Mouse (Mus musculus) forebrain, embryonic 11.5 days (tissue): ENCODE results near the gene Dpf1. TPM values are rescaled to one million over a fixed set of nuclear protein-coding genes. Genes with fewer than 3 reads are reported as not detected.

Experiments
- ATAC-seq: fragments of 200-750 bp; cut with Nextera tagmentation; replicated peaks from 2 replicates; pipeline ENCODE4 v1.8.0; 2017; ENCODE audit warnings: moderate TSS enrichment; ENCODE audit not compliant: low FRiP score
- DNase-seq: peaks from one replicate; pipeline ENCODE4 v3.0.0-alpha.2; 2017; ENCODE audit warnings: low spot score
- H3K27ac ChIP-seq: fragments of 300-500 bp; sonication (generic); 2 replicates; pipeline ENCODE4 v1.5.1; 2014; ENCODE audit warnings: low read depth, low read length
- H3K27me3 ChIP-seq: fragments of 300-500 bp; sonication (generic); 2 replicates; pipeline ENCODE4 v1.6.1; 2014; ENCODE audit warnings: mild to moderate bottlenecking, low read length, mixed read lengths; ENCODE audit not compliant: control insufficient read depth, insufficient read depth
- H3K36me3 ChIP-seq: fragments of 300-500 bp; sonication (generic); 2 replicates; pipeline ENCODE4 v1.6.1; 2014; ENCODE audit warnings: mild to moderate bottlenecking, low read length, moderate library complexity, mixed read lengths; ENCODE audit not compliant: control insufficient read depth, insufficient read depth
- H3K4me1 ChIP-seq: fragments of 300-500 bp; sonication (generic); replicated peaks from 2 replicates; pipeline ENCODE4 v1.6.1; 2014; ENCODE audit warnings: low read length, mixed read lengths; ENCODE audit not compliant: control insufficient read depth, insufficient read depth
- H3K4me2 ChIP-seq: fragments of 300-500 bp; sonication (generic); 2 replicates; pipeline ENCODE4 v1.6.1; 2014; ENCODE audit warnings: low read depth, mild to moderate bottlenecking, low read length, moderate library complexity, mixed read lengths; ENCODE audit not compliant: severe bottlenecking
- H3K4me3 ChIP-seq: fragments of 300-500 bp; sonication (generic); 2 replicates; pipeline ENCODE4 v1.5.1; 2014; ENCODE audit warnings: low read depth, low read length
- H3K9ac ChIP-seq: fragments of 300-500 bp; sonication (generic); 2 replicates; pipeline ENCODE4 v1.6.1; 2014; ENCODE audit warnings: low read length
- H3K9me3 ChIP-seq: fragments of 300-500 bp; sonication (generic); 2 replicates; pipeline ENCODE4 v1.6.1; 2016; ENCODE audit warnings: low read length, mixed read lengths; ENCODE audit not compliant: control insufficient read depth
- WGBS: fragments of 180-500 bp; shearing (Covaris S2); extraction: QIAGEN DNeasy Blood & Tissue Kit; methylation state at CpG from one replicate; pipeline ENCODE4 v1.1.7; 2014; 5-methylcytosine and 5-hydroxymethylcytosine counted together
- polyA plus RNA-seq: library from polyadenylated mRNA; unstranded; fragments of >200 nt; fragmentation: Nextera tagmentation; extraction: Ambion mirVana; gene quantifications from 2 replicates; pipeline ENCODE4 v1.2.1, GENCODE M21; 2014

Dpf1 gene
- polyA plus RNA-seq, result 76.0 and 88.3 TPM in 2 replicates

DNA sequence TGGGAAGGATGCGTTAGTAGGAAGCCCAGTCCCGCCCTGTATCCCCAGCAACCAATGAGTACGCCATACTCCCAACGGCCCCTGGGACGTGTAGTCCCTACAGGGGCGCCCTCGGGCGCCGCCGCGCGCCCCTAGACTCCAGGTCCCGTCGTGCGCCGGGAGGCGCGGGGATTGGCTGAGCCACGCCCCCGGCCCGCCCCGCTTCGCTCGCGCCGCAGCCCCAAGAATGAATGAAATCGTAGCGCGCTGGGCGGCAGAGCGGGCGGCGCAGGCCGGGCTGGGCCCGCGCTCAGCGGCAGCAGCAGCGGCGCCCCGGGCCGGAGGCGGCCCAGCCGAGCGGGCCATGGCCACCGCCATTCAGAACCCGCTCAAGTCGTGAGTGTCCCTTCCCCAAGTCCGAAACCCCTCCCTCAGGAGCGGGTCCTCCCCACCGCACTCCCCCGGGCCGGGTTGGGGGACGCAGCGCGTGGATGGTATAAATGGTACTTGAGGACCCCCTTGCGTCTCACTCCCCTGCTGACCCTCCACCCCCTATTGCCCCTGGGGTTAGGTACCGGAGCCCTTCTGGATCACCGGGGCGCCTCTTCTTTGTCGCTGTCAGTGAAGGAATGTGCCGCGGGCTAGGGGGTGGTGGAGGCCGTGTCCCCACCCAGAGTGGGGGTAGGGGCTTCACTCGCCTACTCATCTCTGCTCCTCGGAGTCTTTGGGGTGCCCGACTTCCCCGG is at the start of gene Dpf1:
TSS of gene Dpf1 (plus strand) at position 214 of the 725 bp plus-strand sequence.
- Histone ChIP-seq H3K9ac (peak within 1 kb of the TSS; percentile 66), H3K4me1 (peaks cover 20% of the 10 kb centered on the region), H3K27ac (peak within 1 kb of the TSS; percentile 65), H3K36me3 (no peaks in the 10 kb centered on the region), H3K4me3 (peak within 1 kb of the TSS; percentile 57), H3K9me3 (no peaks in the 10 kb centered on the region), H3K27me3 (no peaks in the 10 kb centered on the region), H3K4me2 (peak within 1 kb of the TSS; percentile 67)
- peak; percentile 93 for DNase-seq
- ATAC-seq, result peak; percentile 80
- WGBS, result 2% methylated on average over 58 of the region's 67 CpGs

DNA sequence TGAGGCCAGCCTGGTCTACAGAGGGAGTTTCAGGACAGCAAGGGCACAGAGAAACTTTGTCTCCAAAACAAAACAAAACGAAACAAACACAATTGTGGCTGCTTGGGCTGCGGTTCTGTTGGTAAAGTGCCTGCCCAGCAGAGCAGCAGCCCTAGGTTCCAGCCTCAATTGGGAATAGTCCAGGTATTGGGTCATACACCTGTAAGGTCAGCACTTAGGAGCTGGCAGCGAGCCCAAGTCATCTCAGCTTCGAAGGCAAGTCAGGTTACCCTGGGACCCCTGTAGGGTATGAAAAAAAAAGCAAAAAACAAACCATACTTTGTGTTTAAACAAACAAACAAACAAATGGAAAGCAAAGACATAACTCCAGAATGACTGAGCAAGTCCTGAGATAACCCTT is 47.9 kb upstream of the Dpf1 start:
- H3K9ac ChIP-seq, result no peak overlapping the region
- no peaks in the 10 kb centered on the region for H3K27me3 ChIP-seq
- no peaks in the 10 kb centered on the region for H3K36me3 ChIP-seq
- no peak overlapping the region for H3K4me3 ChIP-seq
- WGBS, result 92% methylated on average over 4 of the region's 4 CpGs
- no peak for DNase-seq
- no peak for ATAC-seq
- peaks cover 8% of the 10 kb centered on the region for H3K4me1 ChIP-seq
- no peak overlapping the region for H3K4me2 ChIP-seq
- no peak overlapping the region for H3K27ac ChIP-seq
- H3K9me3 ChIP-seq, result no peaks in the 10 kb centered on the region

DNA sequence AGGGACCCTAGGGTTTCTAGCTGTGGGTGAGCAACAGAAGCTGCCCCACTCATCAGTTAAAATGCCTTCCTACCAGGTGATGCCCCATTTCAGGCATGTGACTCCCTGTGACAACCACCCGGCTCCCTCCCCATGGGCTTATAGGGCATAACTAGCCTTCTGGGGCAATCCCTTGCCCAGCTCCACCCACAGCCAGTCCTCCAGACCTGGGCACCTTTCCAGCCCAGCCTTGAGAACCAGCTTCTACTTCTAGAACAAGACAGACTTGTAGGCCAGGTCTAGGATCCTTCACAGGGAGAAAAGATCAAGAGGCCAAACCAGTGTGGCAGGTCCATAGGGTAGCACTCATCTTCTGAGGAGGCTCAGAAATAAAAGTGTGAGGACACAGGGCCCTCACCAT is 46.4 kb upstream of the Dpf1 start:
- no peak overlapping the region for H3K4me2 ChIP-seq
- H3K4me3 ChIP-seq, result no peak overlapping the region
- no peak overlapping the region for H3K9ac ChIP-seq
- no peaks in the 10 kb centered on the region for H3K36me3 ChIP-seq
- ATAC-seq (no peak), DNase-seq (no peak)
- H3K27me3 ChIP-seq, result no peaks in the 10 kb centered on the region
- WGBS, result 100% methylated on average over 1 of the region's 1 CpGs
- no peak overlapping the region for H3K27ac ChIP-seq
- H3K9me3 ChIP-seq, result no peaks in the 10 kb centered on the region
- H3K4me1 ChIP-seq, result peaks cover 8% of the 10 kb centered on the region

DNA sequence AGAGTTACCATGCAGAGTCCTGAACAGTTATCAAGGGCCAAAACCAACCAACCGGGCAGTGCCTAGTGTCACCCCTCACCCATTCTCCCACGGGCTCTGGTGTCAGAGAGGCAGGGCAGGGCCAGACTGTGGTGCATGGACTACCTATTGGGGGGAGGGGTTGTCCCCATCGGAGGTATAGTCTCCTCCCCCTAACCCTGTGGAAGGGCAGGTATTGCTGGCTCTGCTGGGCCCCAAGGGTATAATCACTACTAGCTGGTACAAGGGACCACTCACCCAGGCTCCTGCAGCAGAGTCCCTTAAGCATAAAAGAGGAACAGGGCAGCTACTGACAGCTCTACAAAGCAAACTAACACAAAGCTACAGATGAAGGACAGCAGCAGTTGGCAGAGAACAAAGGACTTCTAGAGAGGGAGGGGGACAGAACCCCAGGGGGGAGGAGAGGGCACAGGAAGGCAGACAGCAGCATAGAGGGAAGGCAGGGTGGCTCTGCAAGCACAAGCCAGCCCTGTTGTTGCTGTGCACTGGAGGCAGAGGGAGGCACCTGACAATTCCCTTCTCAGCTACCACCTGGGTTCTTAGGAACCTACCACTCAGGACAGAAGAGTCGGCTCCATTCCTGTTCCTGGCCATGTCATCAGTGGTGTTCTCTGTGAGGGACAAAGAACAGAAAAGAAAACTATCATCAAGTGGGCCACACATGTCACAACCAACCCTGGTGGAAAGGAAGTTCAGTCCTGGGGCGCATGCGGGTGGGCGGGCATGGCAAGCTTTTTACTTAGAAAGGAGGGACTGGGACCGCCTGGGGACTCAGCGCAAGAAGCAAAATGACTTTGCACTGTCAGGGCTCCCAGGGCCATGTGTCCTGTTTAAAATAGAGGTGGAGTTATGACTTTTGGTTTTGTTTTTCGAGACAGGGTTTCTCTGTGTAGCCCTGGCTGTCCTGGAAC is 43.7 kb upstream of the Dpf1 start:
- H3K36me3 ChIP-seq, result no peaks in the 10 kb centered on the region
- no peaks in the 10 kb centered on the region for H3K27me3 ChIP-seq
- no peak overlapping the region for H3K4me3 ChIP-seq
- H3K4me2 ChIP-seq, result no peak overlapping the region
- WGBS, result 77% methylated on average over 10 of the region's 10 CpGs
- H3K9ac ChIP-seq, result 0 out of 2 replicates have a peak overlapping the region, but pooled peaks have one; percentile 29
- peak; percentile 36; the same call in 1 of the 2 replicates for ATAC-seq
- no peaks in the 10 kb centered on the region for H3K9me3 ChIP-seq
- no peak for DNase-seq
- peaks cover 8% of the 10 kb centered on the region for H3K4me1 ChIP-seq
- peak overlapping the region; percentile 41; the same call in 1 of the 2 replicates for H3K27ac ChIP-seq

DNA sequence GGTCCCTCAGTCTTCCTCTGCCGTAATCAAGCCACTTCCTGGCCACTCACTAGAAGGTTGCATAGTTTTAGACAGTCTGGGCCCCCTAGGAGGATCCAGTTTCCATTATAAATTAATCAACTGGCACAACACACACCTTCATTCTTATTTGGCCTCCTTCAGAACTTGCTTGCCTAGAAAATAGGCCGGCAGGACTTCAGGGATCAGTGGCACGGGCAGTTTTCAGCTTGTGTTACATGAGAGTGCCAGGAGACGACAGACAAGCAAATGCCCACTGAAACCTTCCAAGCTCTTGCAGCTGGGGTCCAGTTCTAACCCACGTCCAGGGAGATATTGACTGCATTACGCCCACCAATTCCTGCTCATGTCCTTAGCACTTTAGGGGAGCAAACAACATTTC is 41.6 kb upstream of the Dpf1 start:
- peaks cover 8% of the 10 kb centered on the region for H3K4me1 ChIP-seq
- no peaks in the 10 kb centered on the region for H3K9me3 ChIP-seq
- no peaks in the 10 kb centered on the region for H3K27me3 ChIP-seq
- DNase-seq, result no peak
- no peak for ATAC-seq
- no peak overlapping the region for H3K9ac ChIP-seq
- no peak overlapping the region for H3K4me2 ChIP-seq
- H3K27ac ChIP-seq, result no peak overlapping the region
- H3K4me3 ChIP-seq, result no peak overlapping the region
- WGBS, result 85% methylated on average over 6 of the region's 6 CpGs
- H3K36me3 ChIP-seq, result no peaks in the 10 kb centered on the region

DNA sequence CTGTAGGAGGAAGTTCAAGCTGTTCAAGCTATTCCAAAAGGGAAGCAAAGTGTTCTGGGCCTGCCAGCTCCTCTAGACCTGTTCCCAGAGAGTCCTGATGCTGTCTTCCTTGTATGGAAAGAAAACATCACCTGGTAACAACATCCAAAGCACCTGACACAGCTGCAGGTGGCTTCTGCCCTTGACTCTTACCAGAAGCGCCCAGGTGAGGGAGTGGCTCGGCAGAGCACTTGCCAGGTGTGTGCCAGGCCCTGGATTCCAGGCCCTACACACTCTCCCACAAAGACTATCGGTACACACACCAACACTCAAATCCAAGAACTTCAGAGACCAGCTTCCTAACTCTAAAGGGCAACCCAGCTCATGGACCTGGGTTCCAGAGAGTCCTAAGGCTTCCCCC is 39.9 kb upstream of the Dpf1 start:
- Histone ChIP-seq H3K4me1 (peaks cover 8% of the 10 kb centered on the region), H3K36me3 (no peaks in the 10 kb centered on the region), H3K9me3 (no peaks in the 10 kb centered on the region), H3K9ac (no peak overlapping the region), H3K27me3 (no peaks in the 10 kb centered on the region), H3K4me3 (no peak overlapping the region), H3K27ac (no peak overlapping the region), H3K4me2 (no peak overlapping the region)
- 80% methylated on average over 3 of the region's 3 CpGs for WGBS
- ATAC-seq (no peak), DNase-seq (no peak)

DNA sequence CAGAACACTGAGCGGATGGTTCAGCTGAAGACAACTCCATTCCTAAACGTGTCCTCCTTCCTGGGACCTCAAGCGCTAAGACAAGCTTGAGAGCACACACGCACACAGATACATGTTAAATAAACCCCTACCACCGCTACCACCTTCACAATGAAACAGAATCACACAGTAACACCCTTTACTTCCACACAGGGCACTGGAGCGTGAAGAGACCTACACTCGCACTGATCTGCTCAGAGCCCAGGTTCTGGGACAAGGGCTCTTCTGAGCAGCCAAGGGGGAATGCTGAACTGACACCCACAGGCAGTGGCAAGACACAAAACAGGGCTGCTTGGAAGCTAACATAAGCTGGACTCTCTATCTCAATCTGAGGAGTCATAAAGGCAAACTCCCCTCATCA is 38.1 kb upstream of the Dpf1 start:
- H3K4me3 ChIP-seq, result no peak overlapping the region
- 82% methylated on average over 7 of the region's 7 CpGs for WGBS
- H3K27ac ChIP-seq, result no peak overlapping the region
- no peak for ATAC-seq
- H3K36me3 ChIP-seq, result no peaks in the 10 kb centered on the region
- no peaks in the 10 kb centered on the region for H3K27me3 ChIP-seq
- H3K4me1 ChIP-seq, result no peaks in the 10 kb centered on the region
- H3K9ac ChIP-seq, result no peak overlapping the region
- H3K4me2 ChIP-seq, result no peak overlapping the region
- DNase-seq, result no peak
- H3K9me3 ChIP-seq, result no peaks in the 10 kb centered on the region

DNA sequence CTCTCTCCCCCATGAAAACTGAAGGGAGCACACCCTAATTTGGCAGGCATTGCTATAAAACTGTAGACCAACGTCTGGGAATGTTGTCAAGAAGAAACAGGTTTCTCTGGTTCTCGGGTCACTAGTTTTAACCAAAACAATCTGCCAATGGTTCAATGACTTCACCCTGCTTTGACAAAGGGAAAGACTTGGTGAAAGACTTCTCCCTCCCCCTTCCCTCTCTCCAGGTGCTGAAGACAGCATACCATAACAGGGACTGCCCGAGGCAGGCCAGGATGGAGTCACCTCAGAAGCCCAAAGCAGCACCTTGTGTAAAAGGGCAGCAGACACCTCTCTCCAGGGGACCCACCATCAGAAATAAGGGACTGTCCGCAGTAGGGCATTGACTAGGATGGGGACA is 36.8 kb upstream of the Dpf1 start:
- H3K4me2 ChIP-seq, result no peak overlapping the region
- no peaks in the 10 kb centered on the region for H3K9me3 ChIP-seq
- WGBS, result 61% methylated on average over 4 of the region's 4 CpGs
- H3K4me1 ChIP-seq, result no peaks in the 10 kb centered on the region
- H3K36me3 ChIP-seq, result no peaks in the 10 kb centered on the region
- H3K4me3 ChIP-seq, result no peak overlapping the region
- no peaks in the 10 kb centered on the region for H3K27me3 ChIP-seq
- ATAC-seq (no peak), DNase-seq (no peak)
- no peak overlapping the region for H3K27ac ChIP-seq
- no peak overlapping the region for H3K9ac ChIP-seq
